Mouse (Mus musculus): ENCODE results near the gene Tmem169. TPM values are rescaled to one million over a fixed set of nuclear protein-coding genes. Genes with fewer than 3 reads are reported as not detected.

Tmem169 gene
- polyA plus RNA-seq, 1 experiment from 2014 or later = 0.62 TPM

GRCm38 (mm10) chr1:72253881-72254491, 30.2 kb upstream of the Tmem169 start:
- H3K4me1 ChIP-seq = peaks cover 31% of the 10 kb centered on the region
- no peaks in the 10 kb centered on the region for H3K27me3 ChIP-seq (replicated peaks)
- ATAC-seq = no peak
- H3K4me2 ChIP-seq = peak overlapping the region; percentile 74
- H3K9me3 ChIP-seq (replicated peaks) = no peaks in the 10 kb centered on the region
- H3K36me3 ChIP-seq = no peaks in the 10 kb centered on the region
- WGBS (ENCODE audit: insufficient replicate concordance) = 34% methylated on average over 11 of the region's 11 CpGs
- peak overlapping the region; percentile 49 for H3K4me3 ChIP-seq
- peak overlapping the region; percentile 86; the same call in 1 of the 2 replicates for H3K27ac ChIP-seq
- H3K9ac ChIP-seq = peak overlapping the region; percentile 67

DNA sequence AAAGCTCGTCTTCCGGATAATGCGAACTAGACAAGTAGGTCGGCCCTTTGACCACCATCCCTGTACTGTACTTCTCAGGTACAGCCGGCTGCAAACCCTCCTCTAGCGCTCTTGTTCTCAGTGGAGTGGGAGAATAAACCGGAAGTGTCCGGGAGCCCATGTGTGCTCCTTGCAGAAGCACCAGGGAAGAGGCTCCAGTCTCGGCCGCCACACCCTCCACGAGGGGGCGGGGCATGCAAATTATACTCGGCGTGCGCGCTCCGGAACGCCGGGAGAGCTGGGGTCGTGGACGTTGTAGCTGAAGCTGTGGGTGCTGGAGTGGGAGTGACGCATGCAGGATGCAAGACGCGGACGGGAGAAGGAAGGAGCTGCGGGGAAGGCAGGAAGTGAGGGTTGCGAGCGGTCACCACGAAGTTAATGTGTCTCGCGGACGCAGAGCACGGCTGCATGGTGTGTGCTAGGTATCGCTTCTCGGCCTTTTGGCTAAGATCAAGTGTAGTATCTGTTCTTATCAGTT, 29.6 kb upstream of the Tmem169 start:
- Histone ChIP-seq H3K27me3 (replicated peaks) (no peaks in the 10 kb centered on the region), H3K4me3 (peak overlapping the region; percentile 49), H3K4me1 (peaks cover 33% of the 10 kb centered on the region), H3K27ac (peak overlapping the region; percentile 86), H3K36me3 (no peaks in the 10 kb centered on the region), H3K9me3 (replicated peaks) (no peaks in the 10 kb centered on the region), H3K9ac (peak overlapping the region; percentile 67), H3K4me2 (peak overlapping the region; percentile 74)
- 1% methylated on average over 35 of the region's 35 CpGs for WGBS (ENCODE audit: insufficient replicate concordance)
- ATAC-seq = peak; percentile 77

- H3K4me1 ChIP-seq = peaks cover 33% of the 10 kb centered on the region
- peak overlapping the region; percentile 74 for H3K4me2 ChIP-seq
- under 1% methylated on average over 15 of the region's 15 CpGs for WGBS (ENCODE audit: insufficient replicate concordance)
- ATAC-seq = peak; percentile 94
- H3K9me3 ChIP-seq (replicated peaks) = no peaks in the 10 kb centered on the region
- H3K36me3 ChIP-seq = no peaks in the 10 kb centered on the region
- H3K27me3 ChIP-seq (replicated peaks) = no peaks in the 10 kb centered on the region
- H3K9ac ChIP-seq = peak overlapping the region; percentile 58
- peak overlapping the region; percentile 86 for H3K27ac ChIP-seq
- H3K4me3 ChIP-seq = peak overlapping the region; percentile 49
Measured at GRCm38 (mm10) chr1:72255062-72255853, 28.9 kb upstream of the Tmem169 start.

GRCm38 (mm10) chr1:72255854-72256175, 28.4 kb upstream of the Tmem169 start:
- H3K4me1 ChIP-seq = peaks cover 33% of the 10 kb centered on the region
- H3K9ac ChIP-seq = no peak overlapping the region
- no peak for ATAC-seq
- no peak overlapping the region for H3K4me3 ChIP-seq
- no peaks in the 10 kb centered on the region for H3K27me3 ChIP-seq (replicated peaks)
- 38% methylated on average over 11 of the region's 11 CpGs for WGBS (ENCODE audit: insufficient replicate concordance)
- peak overlapping the region; percentile 74 for H3K4me2 ChIP-seq
- peak overlapping the region; percentile 86 for H3K27ac ChIP-seq
- H3K36me3 ChIP-seq = no peaks in the 10 kb centered on the region
- H3K9me3 ChIP-seq (replicated peaks) = no peaks in the 10 kb centered on the region

DNA sequence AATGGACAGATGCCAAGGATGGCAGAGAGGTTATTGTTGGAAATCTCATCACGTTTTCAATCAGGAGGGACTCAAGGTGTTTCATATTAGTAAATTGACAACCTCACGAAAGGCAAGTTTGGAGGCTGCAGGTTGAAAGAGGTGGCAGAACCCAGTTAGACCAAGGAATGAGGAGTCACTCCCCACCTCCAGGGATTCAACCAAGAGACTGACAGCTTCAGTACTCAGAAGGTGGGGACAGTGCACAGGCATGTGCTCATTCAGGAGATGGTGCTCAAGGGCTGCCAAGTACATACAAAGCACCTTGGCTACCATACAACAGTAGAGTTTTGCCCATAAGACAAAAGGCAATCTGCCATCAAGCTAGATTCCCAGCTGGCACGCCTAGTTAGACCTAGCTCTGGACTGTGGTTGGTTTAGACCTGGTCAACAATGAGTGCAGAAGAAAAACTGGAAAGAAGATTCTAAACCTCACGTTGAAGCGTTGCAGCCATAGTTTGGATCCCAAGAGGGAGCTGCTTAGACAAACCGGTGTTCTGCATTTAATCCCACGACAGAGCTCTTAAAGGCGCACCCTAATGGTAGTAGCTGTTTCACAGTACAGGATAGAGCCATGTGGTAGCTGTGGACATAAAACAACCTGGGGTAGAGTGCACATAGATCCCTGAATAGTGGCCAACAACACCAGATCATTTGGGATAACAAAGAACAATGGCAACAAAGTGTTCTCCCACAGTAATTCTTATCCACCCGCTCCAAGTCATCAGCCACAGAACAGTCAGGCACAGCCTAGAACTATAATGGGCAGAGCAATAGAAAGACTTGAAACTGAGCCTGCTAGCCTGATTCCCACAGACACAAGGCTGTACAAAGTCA, 27.6 kb upstream of the Tmem169 start:
- H3K4me3 ChIP-seq = no peak overlapping the region
- H3K36me3 ChIP-seq = no peaks in the 10 kb centered on the region; the same call in 1 of the 2 replicates
- H3K9me3 ChIP-seq (replicated peaks) = no peaks in the 10 kb centered on the region
- WGBS (ENCODE audit: insufficient replicate concordance) = 70% methylated on average over 9 of the region's 9 CpGs
- no peaks in the 10 kb centered on the region for H3K27me3 ChIP-seq (replicated peaks)
- peak overlapping the region; percentile 74; the same call in 1 of the 2 replicates for H3K4me2 ChIP-seq
- no peak overlapping the region for H3K9ac ChIP-seq
- H3K4me1 ChIP-seq = peaks cover 33% of the 10 kb centered on the region
- no peak for ATAC-seq
- no peak overlapping the region for H3K27ac ChIP-seq

- WGBS (ENCODE audit: insufficient replicate concordance) = 77% methylated on average over 3 of the region's 3 CpGs
- no peak for ATAC-seq
Measured at GRCm38 (mm10) chr1:72263099-72263498, 21.1 kb upstream of the Tmem169 start.

DNA sequence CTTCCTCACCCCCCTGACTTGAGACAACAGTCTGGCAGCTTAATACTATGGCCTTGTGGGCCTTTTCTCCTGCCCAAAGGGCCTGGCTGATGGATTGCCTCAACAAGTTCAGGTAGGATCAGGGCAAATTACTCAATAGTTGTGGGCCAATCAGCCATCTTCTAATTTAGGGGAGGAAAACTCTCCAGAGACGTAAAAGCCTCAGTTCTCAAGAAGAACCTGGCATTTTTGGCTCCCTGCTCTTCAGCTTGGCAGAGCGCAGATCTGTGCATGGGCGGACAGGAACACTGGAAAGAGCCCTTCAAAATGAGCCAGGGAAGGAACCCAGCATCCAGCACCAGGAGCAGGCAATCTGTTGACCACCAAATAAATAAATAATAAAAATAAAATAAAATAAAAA, 6.1 kb upstream of the Tmem169 start:
- Histone ChIP-seq H3K36me3 (peaks cover 35% of the 10 kb centered on the region), H3K27me3 (replicated peaks) (no peaks in the 10 kb centered on the region), H3K9ac (no peak overlapping the region), H3K4me3 (no peak overlapping the region), H3K27ac (no peak overlapping the region), H3K9me3 (replicated peaks) (0 out of 2 replicates have a peak, but pooled peaks cover 4% of the 10 kb centered on the region), H3K4me2 (no peak overlapping the region), H3K4me1 (peaks cover 18% of the 10 kb centered on the region)
- 88% methylated on average over 3 of the region's 3 CpGs for WGBS (ENCODE audit: insufficient replicate concordance)
- no peak for ATAC-seq

More at GRCm38 (mm10) chr1:72263099-72263498, 21.1 kb upstream of the Tmem169 start:
- Histone ChIP-seq H3K4me1 (peaks cover 9% of the 10 kb centered on the region), H3K36me3 (peaks cover 7% of the 10 kb centered on the region; the same call in 1 of the 2 replicates), H3K27ac (no peak overlapping the region), H3K9ac (no peak overlapping the region), H3K27me3 (replicated peaks) (no peaks in the 10 kb centered on the region), H3K9me3 (replicated peaks) (no peaks in the 10 kb centered on the region), H3K4me2 (no peak overlapping the region), H3K4me3 (no peak overlapping the region)

GRCm38 (mm10) chr1:72282604-72283003, 1.6 kb upstream of the Tmem169 start:
- H3K4me3 ChIP-seq = no peak overlapping the region
- no peak for ATAC-seq
- no peaks in the 10 kb centered on the region for H3K36me3 ChIP-seq
- H3K4me2 ChIP-seq = peak overlapping the region; percentile 22
- no peak overlapping the region for H3K9ac ChIP-seq
- peaks cover 44% of the 10 kb centered on the region for H3K4me1 ChIP-seq
- no peak overlapping the region for H3K27ac ChIP-seq
- peaks cover 30% of the 10 kb centered on the region for H3K27me3 ChIP-seq (replicated peaks)
- H3K9me3 ChIP-seq (replicated peaks) = no peaks in the 10 kb centered on the region
- 50% methylated on average over 1 of the region's 1 CpGs for WGBS (ENCODE audit: insufficient replicate concordance)

- H3K9me3 ChIP-seq (replicated peaks) = no peaks in the 10 kb centered on the region
- peak overlapping the region; percentile 65 for H3K4me3 ChIP-seq
- 5% methylated on average over 5 of the region's 5 CpGs for WGBS (ENCODE audit: insufficient replicate concordance)
- no peak overlapping the region for H3K9ac ChIP-seq
- H3K27me3 ChIP-seq (replicated peaks) = peaks cover 34% of the 10 kb centered on the region
- H3K36me3 ChIP-seq = no peaks in the 10 kb centered on the region
- H3K4me1 ChIP-seq = peaks cover 44% of the 10 kb centered on the region
- ATAC-seq = no peak
- H3K27ac ChIP-seq = no peak overlapping the region
- H3K4me2 ChIP-seq = peak overlapping the region; percentile 90
Measured at GRCm38 (mm10) chr1:72284539-72284938, 370 bp downstream of the Tmem169 start.

DNA sequence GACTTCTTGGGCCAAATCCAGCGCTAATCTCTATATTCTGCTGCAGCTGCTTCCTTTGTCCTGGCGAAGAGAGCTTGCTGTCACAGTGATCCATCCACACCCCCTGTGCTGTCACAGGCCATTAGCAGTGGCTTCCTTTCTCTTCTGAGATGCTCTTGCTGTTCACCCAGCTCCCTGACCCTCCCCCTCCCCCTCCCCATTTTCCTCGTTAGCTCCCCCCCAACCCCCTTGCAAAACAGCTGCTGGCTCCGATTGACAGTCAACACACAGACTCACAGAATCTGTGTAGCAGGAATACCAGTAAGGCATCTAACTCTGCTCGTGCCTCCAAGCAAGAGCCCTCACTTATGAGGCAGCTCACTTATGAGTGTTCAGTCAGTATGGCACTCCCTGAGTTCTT, 2.7 kb downstream of the Tmem169 start:
- Histone ChIP-seq H3K9ac (no peak overlapping the region), H3K4me3 (no peak overlapping the region), H3K4me1 (peaks cover 38% of the 10 kb centered on the region), H3K27ac (no peak overlapping the region), H3K27me3 (replicated peaks) (peaks cover 34% of the 10 kb centered on the region), H3K4me2 (no peak overlapping the region), H3K36me3 (no peaks in the 10 kb centered on the region), H3K9me3 (replicated peaks) (no peaks in the 10 kb centered on the region)
- no peak for ATAC-seq
- WGBS (ENCODE audit: insufficient replicate concordance) = 28% methylated on average over 5 of the region's 5 CpGs

DNA sequence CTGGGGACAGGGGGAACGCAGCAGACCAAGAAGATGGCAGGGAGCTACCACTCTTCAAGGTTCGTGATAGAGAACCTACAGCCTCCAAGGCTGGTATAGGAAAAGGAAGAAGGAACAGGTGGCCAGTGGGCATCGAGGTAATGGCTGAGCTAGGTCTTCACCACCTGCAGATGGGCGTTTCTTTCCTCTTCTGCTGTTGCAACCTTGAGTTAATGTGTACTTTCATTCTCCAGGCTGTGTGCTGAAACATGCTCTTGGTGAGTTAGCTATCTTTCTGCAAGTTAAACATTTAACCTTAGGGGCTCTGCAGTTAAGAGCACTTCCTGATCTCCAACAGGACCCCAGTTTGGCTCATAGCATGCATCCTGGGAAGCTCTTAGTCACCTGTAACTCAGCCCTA, 3.7 kb downstream of the Tmem169 start:
- no peak for ATAC-seq
- Histone ChIP-seq H3K9me3 (replicated peaks) (no peaks in the 10 kb centered on the region), H3K4me3 (no peak overlapping the region), H3K27me3 (replicated peaks) (peaks cover 34% of the 10 kb centered on the region), H3K9ac (no peak overlapping the region), H3K36me3 (no peaks in the 10 kb centered on the region), H3K4me1 (peaks cover 28% of the 10 kb centered on the region), H3K4me2 (no peak overlapping the region), H3K27ac (0 out of 2 replicates have a peak overlapping the region, but pooled peaks have one; percentile 52)
- 56% methylated on average over 4 of the region's 4 CpGs for WGBS (ENCODE audit: insufficient replicate concordance)
